Mouse (Mus musculus) adrenal gland, postnatal 4 days (tissue): ENCODE results near the gene Igfals. TPM values are rescaled to one million over a fixed set of nuclear protein-coding genes. Genes with fewer than 3 reads are reported as not detected.

ENCODE experiments used
- total RNA-seq, 2 experiments: library from RNA; stranded (reverse); gene quantifications; 2 replicates each; pipeline ENCODE4 v1.2.3; 2021

The Igfals gene
- total RNA-seq, 2 experiments from 2014 or later, result 2.0 to 7.4 TPM

Other genes starting within 250 kb of the Igfals start
- gene Tsc2, start 233.4 kb upstream of the Igfals start, total RNA-seq, result 100 to 1,000 TPM; 110 to 119 TPM
- 10 to 100 TPM; 13.3 to 13.8 TPM for gene Nthl1, start 233.3 kb upstream of the Igfals start, total RNA-seq
- gene Slc9a3r2, start 215.7 kb upstream of the Igfals start, total RNA-seq, result 10 to 100 TPM; 62.2 to 64.2 TPM
- gene Npw, start 207.5 kb upstream of the Igfals start, total RNA-seq, result not detected
- 10 to 100 TPM; 47.5 to 48.9 TPM for gene Zfp598, start 196.3 kb upstream of the Igfals start, total RNA-seq
- gene Syngr3, start 176.0 kb upstream of the Igfals start, total RNA-seq, result 1 to 10 TPM; 6.1 to 9.4 TPM
- 10 to 100 TPM; 28.4 to 28.8 TPM for gene Gfer, start 169.8 kb upstream of the Igfals start, total RNA-seq
- 1 to 10 TPM; 6.2 to 8.5 TPM for gene Noxo1, start 169.8 kb upstream of the Igfals start, total RNA-seq
- 10 to 100 TPM; 37.8 to 40.9 TPM for gene Tbl3, start 158.3 kb upstream of the Igfals start, total RNA-seq
- not detected for gene Rnf151, start 147.9 kb upstream of the Igfals start, total RNA-seq
- 100 to 1,000 TPM; 867 to 881 TPM for gene Rps2, start 147.9 kb upstream of the Igfals start, total RNA-seq
- gene Ndufb10, start 141.5 kb upstream of the Igfals start, total RNA-seq, result 100 to 1,000 TPM; 210 to 213 TPM
- gene Rpl3l, start 138.2 kb upstream of the Igfals start, total RNA-seq, result 1 to 10 TPM; 5.9 to 6.9 TPM
- gene Msrb1, start 129.4 kb upstream of the Igfals start, total RNA-seq, result 10 to 100 TPM; 62.0 to 74.6 TPM
- 1 to 10 TPM; 3.2 to 4.2 TPM for gene Hs3st6, start 113.0 kb upstream of the Igfals start, total RNA-seq
- gene Meiob, start 61.7 kb upstream of the Igfals start, total RNA-seq, result 1 to 10 TPM in 1 of 2 experiments, under 1 TPM in 1; 0.64 to 1.3 TPM
- 10 to 100 TPM; 67.0 to 77.5 TPM for gene Hagh, start 25.9 kb upstream of the Igfals start, total RNA-seq
- gene Fahd1, start 15.6 kb upstream of the Igfals start, total RNA-seq, result 10 to 100 TPM; 28.9 to 30.5 TPM
- 10 to 100 TPM; 51.9 to 55.3 TPM for gene Nubp2, start 20.4 kb downstream of the Igfals start, total RNA-seq
- gene Spsb3, start 20.6 kb downstream of the Igfals start, total RNA-seq, result 10 to 100 TPM; 35.5 to 37.8 TPM
- 10 to 100 TPM; 63.5 to 66.9 TPM for gene Eme2, start 29.1 kb downstream of the Igfals start, total RNA-seq
- 100 to 1,000 TPM; 135 to 137 TPM for gene Mrps34, start 29.1 kb downstream of the Igfals start, total RNA-seq
- 10 to 100 TPM; 73.7 to 76.7 TPM for gene Nme3, start 30.5 kb downstream of the Igfals start, total RNA-seq
- 100 to 1,000 TPM; 150 to 153 TPM for gene Mapk8ip3, start 71.0 kb downstream of the Igfals start, total RNA-seq
- gene Jpt2, start 94.7 kb downstream of the Igfals start, total RNA-seq, result 10 to 100 TPM; 58.7 to 65.9 TPM
- 10 to 100 TPM; 26.3 to 31.8 TPM for gene Cramp1l, start 149.8 kb downstream of the Igfals start, total RNA-seq
- gene Ift140, start 150.1 kb downstream of the Igfals start, total RNA-seq, result 10 to 100 TPM; 25.7 to 34.2 TPM
- 10 to 100 TPM; 25.5 to 26.4 TPM for gene Tmem204, start 217.6 kb downstream of the Igfals start, total RNA-seq
- gene Telo2, start 250.0 kb downstream of the Igfals start, total RNA-seq, result 10 to 100 TPM; 30.3 to 35.1 TPM